Mouse (Mus musculus) lung, adult 2 months (tissue): ENCODE results near the gene Mefv. TPM values are rescaled to one million over a fixed set of nuclear protein-coding genes. Genes with fewer than 3 reads are reported as not detected.
"Not testable (repeated sequence)": the region's sequence is repeated elsewhere in the genome, so short reads cannot be mapped to it uniquely, and the experiment has no call there.

Experiments used
- DNase-seq: peaks from one replicate; pipeline ENCODE4 v3.0.0; 2022
- H3K4me1 ChIP-seq: fragments of 200-500 bp; 2 replicates; pipeline ENCODE4 v1.6.1; 2011; ENCODE audit warnings: low read length; ENCODE audit not compliant: control insufficient read depth, insufficient read depth
- H3K4me3 ChIP-seq: fragments of 200-500 bp; replicated peaks from 2 replicates; pipeline ENCODE3; 2011; ENCODE audit warnings: low read depth, mild to moderate bottlenecking, control low read depth, low read length; ENCODE audit errors: extremely low read depth
- CTCF ChIP-seq: fragments of 200-500 bp; IDR thresholded peaks from 2 replicates; pipeline ENCODE4 v1.5.1; 2011; ENCODE audit warnings: mild to moderate bottlenecking, low read length, control low read depth; ENCODE audit not compliant: insufficient read depth
- POLR2A ChIP-seq: fragments of 200-500 bp; IDR thresholded peaks from 2 replicates; pipeline ENCODE4 v1.6.1; 2011; ENCODE audit warnings: low read depth, mild to moderate bottlenecking, control low read depth, low read length, borderline replicate concordance; ENCODE audit errors: extremely low read depth
- WGBS: fragments of 180-500 bp; shearing (Covaris S2); methylation state at CpG from one replicate; pipeline ENCODE4 v1.1.7; 2018; 5-methylcytosine and 5-hydroxymethylcytosine counted together
- polyA plus RNA-seq: library from polyadenylated mRNA; depleted of rRNA; stranded (reverse); fragments of >200 nt; gene quantifications from 2 replicates; pipeline ENCODE4 v1.2.3, GENCODE M21; 2012; rRNA removed

Gene Mefv
- polyA plus RNA-seq, 1 experiment = 0.54 TPM

GRCm38 (mm10) chr16:3723231-3723630, 5.3 kb upstream of the Mefv start:
- H3K4me1 ChIP-seq = no peaks in the 10 kb centered on the region
- TF ChIP-seq CTCF = no peak
- TF ChIP-seq POLR2A = no peak
- WGBS = 62% methylated on average over 3 of the region's 3 CpGs
- no peak for DNase-seq
- no peak overlapping the region for H3K4me3 ChIP-seq

- Histone ChIP-seq H3K4me3 (no peak overlapping the region), H3K4me1 (no peaks in the 10 kb centered on the region)
- WGBS = 77% methylated on average over 2 of the region's 2 CpGs
- TF ChIP-seq CTCF (no peak), POLR2A (no peak)
- no peak for DNase-seq
These were observed 3.2 kb downstream of the Mefv start for GRCm38 (mm10) chr16:3714731-3715130.

- TF ChIP-seq POLR2A = no peak
- no peak for TF ChIP-seq CTCF
- no peak for DNase-seq
- no peak overlapping the region for H3K4me3 ChIP-seq
- 69% methylated on average over 6 of the region's 6 CpGs for WGBS
- H3K4me1 ChIP-seq = no peaks in the 10 kb centered on the region
These were observed 11.2 kb downstream of the Mefv start for GRCm38 (mm10) chr16:3706680-3707079.

GRCm38 (mm10) chr16:3700893-3701292, 17.0 kb downstream of the Mefv start:
- TF ChIP-seq POLR2A = no peak
- TF ChIP-seq CTCF = no peak
- WGBS = 43% methylated on average over 1 of the region's 1 CpGs
- no peak for DNase-seq
- no peaks in the 10 kb centered on the region for H3K4me1 ChIP-seq
- H3K4me3 ChIP-seq = no peak overlapping the region

GRCm38 (mm10) chr16:3699281-3699680, 18.6 kb downstream of the Mefv start:
- DNase-seq = no peak
- no peak overlapping the region for H3K4me3 ChIP-seq
- TF ChIP-seq POLR2A (no peak), CTCF (no peak)
- H3K4me1 ChIP-seq = no peaks in the 10 kb centered on the region
- 75% methylated on average over 8 of the region's 8 CpGs for WGBS

GRCm38 (mm10) chr16:3689608-3690007, 28.3 kb downstream of the Mefv start:
- not testable (repeated sequence) for H3K4me3 ChIP-seq, DNase-seq, H3K4me1 ChIP-seq
- WGBS = 50% methylated on average over 20 of the region's 20 CpGs

Other genes starting within 250 kb of the Mefv start
- not detected in 2 replicates for gene Olfr161, start 127.1 kb downstream of the Mefv start, polyA plus RNA-seq
- gene Zfp263, start 26.0 kb upstream of the Mefv start, polyA plus RNA-seq = 7.7 and 8.0 TPM in 2 replicates
- not detected in 2 replicates for gene Olfr15, start 112.8 kb upstream of the Mefv start, polyA plus RNA-seq
- gene Zfp174, start 129.2 kb upstream of the Mefv start, polyA plus RNA-seq = 0.96 and 1.1 TPM in 2 replicates
- gene Naa60, start 154.3 kb upstream of the Mefv start, polyA plus RNA-seq = 59.4 and 65.8 TPM in 2 replicates
- gene Zfp597, start 166.5 kb upstream of the Mefv start, polyA plus RNA-seq = 3.4 and 3.5 TPM in 2 replicates
- gene Gm20695, start 166.6 kb upstream of the Mefv start, polyA plus RNA-seq = 0.12 and 0.14 TPM in 2 replicates
- 14.9 TPM in 2 replicates for gene 1700037C18Rik, start 190.6 kb upstream of the Mefv start, polyA plus RNA-seq
- 5.7 and 6.3 TPM in 2 replicates for gene Cluap1, start 190.7 kb upstream of the Mefv start, polyA plus RNA-seq